In genomic region chr12:12725075-12725474, GRCm38 (mm10) we compare ENCODE assay signal across 9 mouse cellular contexts.
A peak's percentile ranks its signal among the peaks of the same experiment; 100 is the strongest.
DNase-seq lines count a peak whose midpoint lies in the region; ATAC-seq and TF ChIP-seq lines count a peak whose summit lies in the region.
"Had no signal": no experiment of that assay in that cellular context is flagged by ENCODE, and none has a peak within 500 bp of the region (broad histone marks: within the 10 kb centered on the region; RNA-seq: fewer than 3 reads in every experiment).

No protein-coding gene starts in this region.

- no peak overlapping the region for H3K9ac ChIP-seq in heart, postnatal 0 days (replicated peaks; ENCODE audit: low read depth, low read length)
- H3K9ac ChIP-seq in hindbrain, embryonic 16.5 days (ENCODE audit: low read depth, low read length), result peak overlapping the region; percentile 33; the same call in 1 of the 2 replicates
- 0 out of 2 replicates have a peak overlapping the region, but pooled peaks have one; percentile 16 for H3K9ac ChIP-seq in neural tube, embryonic 14.5 days (replicated peaks; ENCODE audit: low read depth, low read length)
- H3K9ac ChIP-seq: liver, embryonic 15.5 days had no signal

- TF ChIP-seq EP300 in heart, postnatal 0 days (IDR thresholded peaks at IDR 0.05; ENCODE audit: low read depth), result no peak

- intact Hi-C loops in heart, postnatal 14 days (cut with DNase I), result no loop called here

- no peaks in the 10 kb centered on the region for H3K36me3 ChIP-seq in heart, postnatal 0 days (replicated peaks; ENCODE audit: control insufficient read depth, insufficient read depth, low read length)
- no peaks in the 10 kb centered on the region for H3K36me3 ChIP-seq in hindbrain, embryonic 16.5 days (ENCODE audit: control insufficient read depth, insufficient read depth, low read length)
- H3K36me3 ChIP-seq in neural tube, embryonic 14.5 days (ENCODE audit: control insufficient read depth, insufficient read depth, low read length), result no peaks in the 10 kb centered on the region
- H3K36me3 ChIP-seq: liver, embryonic 15.5 days had no signal

- no peak for ATAC-seq in heart, postnatal 0 days (ENCODE audit: insufficient read depth, low read depth)
- ATAC-seq in hindbrain, embryonic 16.5 days, result no peak; the same call in 1 of the 2 replicates
- ATAC-seq in neural tube, embryonic 14.5 days (ENCODE audit: low read depth), result no peak
- ATAC-seq in megakaryocyte, adult 5-6 weeks (ENCODE audit: poor library complexity, severe bottlenecking), result no peak

- no peak overlapping the region for H3K4me3 ChIP-seq in heart, postnatal 0 days (ENCODE audit: low read depth, low read length)
- no peak overlapping the region for H3K4me3 ChIP-seq in hindbrain, embryonic 16.5 days (ENCODE audit: low read length)
- no peak overlapping the region for H3K4me3 ChIP-seq in neural tube, embryonic 14.5 days (ENCODE audit: low read depth, low read length)
- H3K4me3 ChIP-seq: liver, embryonic 15.5 days had no signal

- no peaks in the 10 kb centered on the region for H3K4me1 ChIP-seq in heart, postnatal 0 days (ENCODE audit: control insufficient read depth, insufficient read depth)
- peaks cover 18% of the 10 kb centered on the region for H3K4me1 ChIP-seq in hindbrain, embryonic 16.5 days (ENCODE audit: control insufficient read depth, insufficient read depth, low read depth, low read length)
- H3K4me1 ChIP-seq in neural tube, embryonic 14.5 days (ENCODE audit: control insufficient read depth, insufficient read depth, low read length), result peaks cover 12% of the 10 kb centered on the region
- H3K4me1 ChIP-seq: liver, embryonic 15.5 days had no signal

- H3K9me3 ChIP-seq in heart, postnatal 0 days (replicated peaks; ENCODE audit: control insufficient read depth, low read length), result no peaks in the 10 kb centered on the region
- no peaks in the 10 kb centered on the region for H3K9me3 ChIP-seq in hindbrain, embryonic 16.5 days (ENCODE audit: control insufficient read depth, low read length)
- no peaks in the 10 kb centered on the region for H3K9me3 ChIP-seq in neural tube, embryonic 14.5 days (ENCODE audit: control insufficient read depth, low read length)
- H3K9me3 ChIP-seq: liver, embryonic 15.5 days had no signal

- 28% methylated on average over 13 of the region's 13 CpGs for WGBS in heart, postnatal 0 days
- WGBS in hindbrain, embryonic 16.5 days, result 11% methylated on average over 13 of the region's 13 CpGs
- WGBS in neural tube, embryonic 14.5 days, result 4% methylated on average over 13 of the region's 13 CpGs

- H3K27ac ChIP-seq in heart, postnatal 0 days (ENCODE audit: low read depth), result no peak overlapping the region
- H3K27ac ChIP-seq in hindbrain, embryonic 16.5 days (ENCODE audit: low read depth, low read length), result no peak overlapping the region
- H3K27ac ChIP-seq in neural tube, embryonic 14.5 days (ENCODE audit: low read depth, low read length), result no peak overlapping the region
- H3K27ac ChIP-seq: liver, embryonic 15.5 days had no signal

- no peak for DNase-seq in heart, postnatal 0 days (ENCODE audit: low spot score)
- no peak for DNase-seq in heart, postnatal 14 days
- peak; percentile 79 for DNase-seq in embryo, embryonic 9.5 days (ENCODE audit: extremely low spot score)
- no peak for DNase-seq in urinary bladder, postnatal 10 days (ENCODE audit: low spot score)
- DNase-seq in spleen, adult 12 weeks (ENCODE audit: low spot score), result no peak

- peaks cover 4% of the 10 kb centered on the region; the same call in 1 of the 2 replicates for H3K27me3 ChIP-seq in heart, postnatal 0 days (ENCODE audit: control insufficient read depth, insufficient read depth, low read length)
- no peaks in the 10 kb centered on the region for H3K27me3 ChIP-seq in hindbrain, embryonic 16.5 days (replicated peaks; ENCODE audit: control insufficient read depth, insufficient read depth, low read length)
- H3K27me3 ChIP-seq in neural tube, embryonic 14.5 days (ENCODE audit: control insufficient read depth, insufficient read depth, low read length), result no peaks in the 10 kb centered on the region

- H3K4me2 ChIP-seq in heart, postnatal 0 days (ENCODE audit: low read depth, low read length), result 0 out of 2 replicates have a peak overlapping the region, but pooled peaks have one; percentile 14
- H3K4me2 ChIP-seq in hindbrain, embryonic 16.5 days (ENCODE audit: low read length), result peak overlapping the region; percentile 14; the same call in 1 of the 2 replicates
- peak overlapping the region; percentile 14; the same call in 1 of the 2 replicates for H3K4me2 ChIP-seq in neural tube, embryonic 14.5 days (ENCODE audit: low read depth, low read length)
- H3K4me2 ChIP-seq: liver, embryonic 15.5 days had no signal

- TF ChIP-seq CTCF in heart, postnatal 0 days (IDR thresholded peaks at IDR 0.05; ENCODE audit: low read depth), result no peak
